Mouse (Mus musculus): ENCODE results near the gene Topaz1.
A peak's percentile ranks its signal among the peaks of the same experiment; 100 is the strongest.

Gene Topaz1

GRCm38 (mm10) chr9:122747060-122747459 lies at the start of gene Topaz1:
Topaz1 (plus strand) TSS chr9:122747346.
- no peak for DNase-seq (ENCODE audit: low spot score)

GRCm38 (mm10) chr9:122701817-122702216 lies 45.3 kb upstream of the Topaz1 start:
- peak; percentile 15 for DNase-seq (ENCODE audit: low spot score)

GRCm38 (mm10) chr9:122713836-122714235 lies 33.3 kb upstream of the Topaz1 start:
- DNase-seq (ENCODE audit: low spot score), result no peak

GRCm38 (mm10) chr9:122715046-122715445 lies 32.1 kb upstream of the Topaz1 start:
- DNase-seq (ENCODE audit: low spot score), result no peak

GRCm38 (mm10) chr9:122716131-122716921 lies 30.8 kb upstream of the Topaz1 start:
- DNase-seq (ENCODE audit: low spot score), result no peak

- DNase-seq (ENCODE audit: low spot score), result no peak
Observed at GRCm38 (mm10) chr9:122722296-122722695, 24.9 kb upstream of the Topaz1 start.

GRCm38 (mm10) chr9:122725046-122725765 lies 21.9 kb upstream of the Topaz1 start:
- DNase-seq (ENCODE audit: low spot score), result no peak

GRCm38 (mm10) chr9:122729500-122729899 lies 17.6 kb upstream of the Topaz1 start:
- DNase-seq (ENCODE audit: low spot score), result peak; percentile 31

GRCm38 (mm10) chr9:122732126-122732810 lies 14.9 kb upstream of the Topaz1 start:
- DNase-seq (ENCODE audit: low spot score), result no peak

- no peak for DNase-seq (ENCODE audit: low spot score)
Observed at GRCm38 (mm10) chr9:122733222-122733621, 13.9 kb upstream of the Topaz1 start.

GRCm38 (mm10) chr9:122734934-122735333 lies 12.2 kb upstream of the Topaz1 start:
- DNase-seq (ENCODE audit: low spot score), result no peak

GRCm38 (mm10) chr9:122736001-122736400 lies 11.1 kb upstream of the Topaz1 start:
- DNase-seq (ENCODE audit: low spot score), result no peak

GRCm38 (mm10) chr9:122736742-122737141 lies 10.4 kb upstream of the Topaz1 start:
- peak; percentile 59 for DNase-seq (ENCODE audit: low spot score)

- no peak for DNase-seq (ENCODE audit: low spot score)
Observed at GRCm38 (mm10) chr9:122745879-122746278, 1.3 kb upstream of the Topaz1 start.

GRCm38 (mm10) chr9:122757614-122758013 lies 10.5 kb downstream of the Topaz1 start:
- DNase-seq (ENCODE audit: low spot score), result no peak

GRCm38 (mm10) chr9:122760111-122760510 lies 13.0 kb downstream of the Topaz1 start:
- DNase-seq (ENCODE audit: low spot score), result no peak

GRCm38 (mm10) chr9:122785231-122785630 lies 38.1 kb downstream of the Topaz1 start:
- DNase-seq (ENCODE audit: low spot score), result no peak

GRCm38 (mm10) chr9:122786534-122786933 lies 39.4 kb downstream of the Topaz1 start:
- DNase-seq (ENCODE audit: low spot score), result no peak

GRCm38 (mm10) chr9:122805053-122805844 lies 58.1 kb downstream of the Topaz1 start, which contains the start of gene Tcaim:
Tcaim (plus strand) TSS chr9:122805539.
- DNase-seq (ENCODE audit: low spot score), result peak; percentile 83

- no peak for DNase-seq (ENCODE audit: low spot score)
Observed at GRCm38 (mm10) chr9:122805845-122806341, 58.7 kb downstream of the Topaz1 start.

GRCm38 (mm10) chr9:122807186-122807585 lies 60.0 kb downstream of the Topaz1 start:
- no peak for DNase-seq (ENCODE audit: low spot score)

- DNase-seq (ENCODE audit: low spot score), result no peak
Observed at GRCm38 (mm10) chr9:122810212-122810611, 63.1 kb downstream of the Topaz1 start.
